Mouse (Mus musculus) layer of hippocampus, adult 11-12 months (tissue): ENCODE data around the gene 4632433K11Rik.
"Not testable (repeated sequence)": the region's sequence is repeated elsewhere in the genome, so short reads cannot be mapped to it uniquely, and the experiment has no call there.

Experiments used
- DNase-seq: peaks from one replicate; pipeline ENCODE4 v3.0.0; 2022; ENCODE audit warnings: low spot score

The 4632433K11Rik gene

DNA sequence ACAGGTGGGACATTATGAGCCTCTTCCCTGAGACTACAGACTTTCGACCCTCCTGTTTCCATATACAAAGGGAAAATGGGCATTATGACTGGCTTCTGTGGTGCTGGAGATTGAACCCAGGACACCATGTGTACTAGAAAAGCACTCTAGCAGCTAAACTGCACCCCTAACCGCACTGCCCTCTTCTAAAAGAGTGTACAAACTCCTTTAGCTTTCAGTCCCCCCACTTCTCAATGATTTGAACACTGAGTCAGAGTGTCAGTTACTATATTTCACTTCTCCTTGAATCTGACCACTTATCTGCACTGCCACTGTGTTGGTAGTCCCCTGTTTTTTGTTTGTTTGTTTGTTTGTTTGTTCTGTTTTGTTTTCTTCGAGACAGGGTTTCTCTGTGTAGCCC, at the start of gene 4632433K11Rik:
Gene 4632433K11Rik (plus strand): TSS at position 301 of the 400 bp plus-strand sequence.
- DNase-seq: no peak

DNA sequence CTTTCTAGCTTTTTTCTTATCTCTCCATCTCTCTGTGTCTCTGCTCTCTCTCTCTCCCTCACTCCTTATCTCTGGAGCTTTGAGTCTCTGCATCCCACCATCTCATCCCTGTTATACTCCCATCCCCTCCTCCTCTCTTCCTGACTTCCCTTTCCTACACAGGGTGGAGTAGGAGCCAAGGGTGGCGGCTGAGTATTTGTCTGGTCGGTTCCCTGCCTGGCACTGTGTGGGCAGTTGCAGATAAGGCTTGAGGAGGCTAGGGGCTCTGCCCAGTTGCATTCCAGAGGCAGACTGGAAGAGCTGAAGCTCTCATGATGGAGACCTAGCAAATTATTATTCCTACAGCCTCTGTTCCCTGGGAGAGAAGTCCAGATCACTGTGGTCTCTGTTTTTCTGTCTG, 45.7 kb upstream of the 4632433K11Rik start:
- DNase-seq: no peak

DNA sequence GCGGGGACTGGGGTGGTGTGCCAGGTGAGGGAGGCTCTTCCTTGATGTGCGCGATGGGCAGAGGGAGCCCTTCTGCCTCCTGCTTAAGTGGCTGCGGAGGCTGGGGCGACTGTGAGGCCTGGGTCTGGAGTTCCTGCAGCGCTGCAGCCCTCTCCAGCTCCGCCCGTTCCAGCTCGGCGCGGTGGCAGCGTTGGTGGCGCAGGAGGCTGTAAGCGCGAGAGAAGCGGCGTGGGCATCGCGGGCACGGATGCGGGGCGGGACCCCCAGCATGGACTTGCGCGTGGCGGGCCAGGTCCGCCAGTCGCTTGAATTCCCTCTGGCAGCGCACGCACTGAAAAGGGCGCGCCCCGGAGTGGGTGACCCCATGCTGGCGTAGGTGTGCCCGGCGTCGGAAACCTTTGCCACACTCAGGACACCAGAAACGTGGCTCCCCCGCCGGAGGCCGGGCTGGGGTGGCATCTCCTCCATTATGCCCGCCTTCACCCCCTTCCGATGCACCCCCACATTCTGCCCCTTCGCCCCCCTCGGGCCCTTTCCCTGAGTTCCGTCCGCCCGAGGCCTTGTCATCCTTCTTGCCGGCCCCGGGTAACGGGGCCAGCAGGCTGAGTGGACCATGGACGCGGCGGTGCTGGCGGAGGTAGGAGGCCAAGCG, 40.4 kb upstream of the 4632433K11Rik start:
- DNase-seq: no peak

DNA sequence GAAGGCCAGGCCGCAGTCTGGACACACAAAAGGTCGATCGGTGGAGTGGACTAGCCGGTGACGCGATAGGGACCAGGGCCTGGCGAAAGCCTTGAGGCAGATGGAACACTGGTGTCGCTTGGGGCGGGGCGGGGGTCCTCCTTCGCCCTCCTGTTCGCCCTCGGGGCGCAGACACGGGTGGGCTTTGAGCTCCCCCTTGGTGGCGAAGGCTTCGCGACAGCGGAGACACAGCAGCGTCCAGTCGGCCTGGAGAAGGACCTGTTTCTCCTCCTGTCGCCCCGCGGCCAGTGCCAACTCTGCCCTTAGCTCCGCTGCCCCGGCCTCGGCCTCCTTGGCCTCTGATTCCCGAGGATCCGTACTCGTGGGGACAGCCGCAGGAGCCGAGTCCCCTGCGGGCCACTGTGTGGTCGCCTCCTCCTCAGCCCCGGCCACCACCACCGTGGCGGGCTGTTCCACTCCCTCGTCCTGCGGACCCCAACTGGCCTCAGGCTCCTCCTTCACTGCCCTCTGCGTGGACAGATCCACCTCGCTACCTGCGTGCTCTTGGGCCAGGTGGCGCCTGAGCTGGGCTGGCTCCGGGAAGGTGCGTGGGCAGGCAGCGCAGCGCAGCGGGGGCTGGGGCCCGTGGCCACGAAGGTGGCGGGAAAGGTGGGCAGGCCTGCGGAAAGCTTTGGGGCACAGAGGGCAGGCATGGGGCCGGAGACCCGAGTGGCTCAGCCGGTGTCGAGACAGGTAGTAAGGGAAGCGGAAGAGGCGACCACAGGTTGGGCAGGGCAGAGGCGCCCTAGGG, 39.7 kb upstream of the 4632433K11Rik start:
- DNase-seq: no peak

DNA sequence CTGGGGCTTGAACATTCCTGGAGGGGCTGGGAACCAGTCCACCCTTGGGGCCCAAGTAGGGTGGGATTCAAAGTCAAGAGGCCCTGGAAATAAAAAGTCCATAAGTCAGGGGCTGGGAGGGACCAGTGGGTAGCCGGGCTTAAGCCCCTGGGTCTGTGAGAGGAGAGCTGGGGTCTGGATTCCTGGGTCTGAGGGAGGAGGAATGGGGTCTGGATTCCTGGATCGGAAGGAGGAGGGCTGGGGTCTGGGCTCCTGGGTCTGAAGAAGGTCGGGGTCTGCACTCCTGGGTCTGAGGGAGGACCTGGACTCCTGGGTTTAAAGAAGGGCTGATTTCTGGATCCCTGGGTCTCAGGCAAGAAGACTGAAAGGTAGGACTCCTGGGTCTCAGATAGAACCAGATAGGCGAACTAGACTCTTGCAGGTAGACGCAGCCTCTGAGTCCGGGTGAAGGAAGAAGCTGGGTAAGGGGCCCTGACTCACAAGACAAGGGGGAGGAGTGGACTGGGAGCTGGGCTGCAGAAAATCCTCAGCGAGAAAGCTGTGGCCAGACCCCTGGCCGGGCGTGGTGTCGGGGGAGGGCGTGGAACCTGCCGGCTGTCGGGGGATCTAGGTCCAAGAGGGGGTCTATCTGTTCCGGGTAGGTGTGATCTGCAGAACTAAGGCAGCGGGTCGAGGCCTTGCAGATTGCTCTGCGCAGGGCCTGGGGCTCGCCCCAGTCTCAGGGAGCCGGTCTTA, 38.5 kb upstream of the 4632433K11Rik start:
- DNase-seq: no peak

DNA sequence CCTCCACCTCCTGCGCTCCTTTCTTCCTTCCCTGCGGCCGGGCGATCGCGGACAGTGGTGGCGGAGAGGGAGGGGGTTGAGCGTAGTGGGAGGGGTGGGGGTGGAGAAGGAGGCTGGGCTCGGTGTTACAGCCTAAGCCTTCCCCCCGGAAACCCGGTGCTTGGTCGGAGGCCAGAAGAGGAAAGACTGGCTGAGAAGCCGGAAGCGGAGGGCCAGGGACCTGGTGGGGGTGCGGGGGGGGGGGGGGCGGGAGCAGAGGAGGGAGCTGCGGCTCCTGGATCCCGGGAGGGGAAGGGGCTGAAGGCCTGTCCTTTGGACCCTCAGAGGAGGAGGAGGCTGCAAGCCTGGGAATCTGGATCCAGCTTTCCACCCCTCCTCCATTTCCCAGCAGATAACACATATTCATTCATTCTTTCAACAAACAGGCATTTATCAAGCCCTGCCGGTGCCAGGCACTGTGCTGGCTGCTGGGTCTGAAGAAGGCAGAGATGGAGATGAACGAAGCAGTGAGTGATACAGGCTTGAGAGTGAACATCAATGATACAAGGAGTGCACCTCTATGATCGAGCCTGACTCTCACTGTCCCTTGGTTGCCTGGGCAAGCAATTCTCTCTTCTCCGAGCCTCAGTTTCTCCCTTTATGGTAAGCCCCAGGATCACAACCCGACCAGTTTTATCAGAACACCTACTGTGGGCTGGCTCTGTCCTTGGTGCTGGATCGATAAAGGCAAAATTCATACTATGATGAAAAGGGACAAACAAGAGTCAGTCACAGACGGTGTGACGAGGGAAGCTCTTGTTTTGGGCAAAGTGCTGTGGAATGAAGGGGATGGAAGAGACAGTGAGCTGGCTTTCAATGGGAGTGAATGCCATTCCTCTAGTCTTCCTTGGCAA, 37.7 kb upstream of the 4632433K11Rik start, which contains the start of gene Zfp579:
Gene Zfp579 (minus strand): TSS at position 156 of the 893 bp plus-strand sequence.
- DNase-seq: peak; percentile 92

DNA sequence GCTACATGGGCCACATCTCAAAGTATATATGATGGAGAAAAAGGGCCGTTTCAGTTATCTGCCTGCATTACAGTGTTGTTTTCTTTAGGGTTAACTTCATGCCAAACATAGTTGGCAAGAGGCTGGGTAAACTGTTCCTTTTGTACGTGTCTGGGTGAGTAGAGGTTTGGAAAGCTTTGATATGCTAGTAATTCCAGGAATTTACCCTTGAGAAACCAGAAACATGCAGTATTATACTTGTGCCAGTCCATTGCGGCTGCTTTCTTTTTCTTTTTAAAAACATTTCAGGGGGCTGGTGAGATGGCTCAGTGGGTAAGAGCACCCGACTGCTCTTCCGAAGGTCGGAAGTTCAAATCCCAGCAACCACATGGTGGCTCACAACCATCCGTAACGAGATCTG, 37.0 kb upstream of the 4632433K11Rik start:
- DNase-seq: no peak

DNA sequence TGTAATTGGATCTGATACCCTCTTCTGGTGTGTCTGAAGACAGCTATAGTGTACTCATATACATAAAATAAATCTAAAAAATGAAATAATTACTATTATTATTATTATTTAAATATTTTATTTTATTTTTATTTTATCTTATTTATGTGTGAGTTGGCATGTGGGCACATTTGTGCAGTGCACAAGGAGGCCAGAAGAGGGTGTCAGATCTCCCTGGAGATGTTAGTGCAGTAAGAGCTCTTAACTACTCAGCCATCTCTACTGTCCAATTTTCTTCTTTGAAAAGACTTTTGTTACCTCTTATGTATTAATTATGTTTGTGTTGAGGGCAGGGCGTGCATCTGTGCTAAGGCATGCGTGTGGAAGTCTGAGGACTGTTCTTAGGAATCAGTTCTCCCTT, 34.0 kb upstream of the 4632433K11Rik start:
- no peak for DNase-seq

DNA sequence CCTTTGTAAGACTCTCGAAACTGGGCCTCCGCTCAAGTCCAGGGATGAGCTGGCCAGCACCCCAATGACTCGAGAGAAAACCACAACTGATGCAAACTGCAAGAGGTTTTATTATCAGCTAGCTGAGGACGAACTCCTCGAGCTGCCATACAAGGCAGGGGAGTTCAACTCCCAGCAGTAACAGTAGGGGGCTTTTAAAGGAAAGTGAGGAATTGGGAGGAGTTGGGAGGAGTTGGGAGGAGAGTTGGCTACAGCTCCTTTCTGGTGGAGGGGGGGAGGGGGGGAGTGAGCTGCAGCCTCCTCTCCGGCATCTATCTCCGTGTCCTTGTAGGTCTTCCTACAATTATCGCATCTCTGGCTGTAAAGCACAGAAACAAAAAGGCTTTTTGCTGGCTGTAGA, 31.0 kb upstream of the 4632433K11Rik start:
- DNase-seq: not testable (repeated sequence)

DNA sequence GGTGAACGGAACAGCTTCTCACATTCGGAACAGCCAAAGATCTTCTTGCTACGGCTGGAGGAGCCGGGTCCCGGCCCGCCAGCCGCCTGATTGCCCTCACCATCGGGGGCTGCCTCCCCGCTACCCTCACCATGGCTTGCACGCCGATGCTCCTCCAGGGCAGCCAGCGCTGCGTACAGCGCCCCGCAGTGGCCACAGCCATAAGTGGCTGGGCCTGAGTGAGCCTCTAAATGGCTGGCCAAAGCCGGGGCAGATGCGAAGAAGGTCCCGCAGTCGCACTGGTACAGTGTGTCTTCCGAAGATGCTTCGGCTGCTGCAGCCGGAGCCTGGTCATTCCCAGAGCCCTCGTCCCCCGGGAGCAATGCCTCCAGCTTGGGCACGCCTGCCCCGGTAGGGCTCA, 25.7 kb upstream of the 4632433K11Rik start:
- DNase-seq: no peak

DNA sequence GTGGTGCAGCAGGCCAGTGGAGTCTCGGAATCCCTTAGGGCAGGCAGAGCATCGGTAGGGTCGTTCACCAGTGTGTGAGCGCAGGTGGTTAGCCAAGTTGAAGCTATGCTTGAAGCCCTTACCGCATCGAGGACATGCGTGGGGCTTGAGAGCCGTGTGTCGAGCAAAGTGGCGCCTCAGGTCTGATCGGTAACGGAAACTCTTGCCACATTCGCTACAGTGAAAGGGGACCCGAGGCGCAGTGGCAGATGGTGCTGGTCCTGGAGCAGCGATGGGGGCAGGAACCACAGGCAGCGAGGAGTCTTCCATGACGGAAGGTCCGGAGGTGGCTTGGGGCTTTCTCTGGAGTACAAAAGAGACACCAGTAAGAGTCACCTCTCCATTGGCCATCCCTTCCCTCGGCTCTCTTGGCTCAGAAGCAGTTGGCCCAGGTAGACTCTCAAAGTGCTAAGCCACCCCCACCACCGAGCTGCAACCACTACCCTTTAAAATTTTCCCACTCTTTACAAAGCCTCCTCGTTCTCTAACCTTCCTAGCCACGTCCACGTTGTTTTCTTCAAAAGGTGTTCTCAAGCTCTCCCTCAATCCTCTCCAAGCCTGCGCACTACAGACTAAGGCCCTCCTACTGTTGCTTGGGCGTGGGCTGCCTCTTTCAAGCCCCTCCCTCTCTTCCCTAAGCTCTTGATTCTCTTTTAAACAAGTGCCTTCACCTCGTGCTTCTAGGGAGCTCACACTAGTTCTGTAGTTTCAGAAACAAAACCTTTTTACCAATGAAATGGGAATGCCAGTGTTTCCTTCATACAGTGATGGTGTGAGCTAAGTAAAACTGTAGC, 21.0 kb upstream of the 4632433K11Rik start:
- peak; percentile 21 for DNase-seq

DNA sequence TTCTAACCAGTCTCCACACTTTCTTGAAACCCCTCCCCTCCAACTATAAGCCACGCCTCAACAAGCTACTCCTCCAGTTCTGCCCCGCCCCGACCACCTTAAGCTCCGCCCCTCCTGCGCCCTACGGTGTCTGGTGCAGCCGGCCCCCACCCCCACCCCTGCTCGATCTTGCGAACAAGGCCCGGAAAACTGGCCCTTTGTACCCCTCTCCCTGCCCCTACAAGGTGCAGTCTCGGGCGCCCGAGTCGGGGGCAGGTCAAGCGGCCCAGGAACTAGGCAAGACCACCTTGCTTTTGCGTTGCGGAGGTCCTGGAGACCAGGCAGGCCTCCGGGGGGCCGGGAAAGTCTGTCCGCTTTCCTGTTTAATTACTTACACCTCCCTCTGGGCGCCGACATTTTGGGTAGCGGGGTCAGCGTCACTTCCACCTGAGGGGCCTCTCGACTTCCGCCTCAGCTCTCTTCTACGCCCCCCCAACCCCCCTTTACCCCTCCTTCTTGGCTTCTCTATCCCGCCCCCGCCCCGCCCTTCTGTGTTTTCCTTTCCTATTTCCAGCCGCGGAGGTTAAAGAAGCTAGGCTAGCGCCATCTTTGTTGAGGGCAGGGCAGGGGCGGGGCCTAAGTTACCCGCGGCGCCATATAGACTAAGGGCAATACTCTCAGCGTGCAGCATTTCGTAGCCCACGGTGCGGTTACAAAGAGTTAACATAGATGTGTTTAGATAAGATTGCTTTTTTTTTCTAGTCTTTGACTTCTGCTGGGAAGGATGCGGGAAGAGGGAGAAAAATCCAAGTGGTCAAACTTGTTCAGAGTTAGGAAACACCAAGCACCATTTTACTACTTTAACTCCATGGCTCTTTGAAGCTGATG, 19.4 kb upstream of the 4632433K11Rik start, which contains the start of the genes Zfp524 and Fiz1:
Gene Zfp524 (plus strand): TSS at position 165 of the 867 bp plus-strand sequence.
Gene Fiz1 (minus strand): TSS at position 447 of the 867 bp plus-strand sequence.
- peak; percentile 98 for DNase-seq

DNA sequence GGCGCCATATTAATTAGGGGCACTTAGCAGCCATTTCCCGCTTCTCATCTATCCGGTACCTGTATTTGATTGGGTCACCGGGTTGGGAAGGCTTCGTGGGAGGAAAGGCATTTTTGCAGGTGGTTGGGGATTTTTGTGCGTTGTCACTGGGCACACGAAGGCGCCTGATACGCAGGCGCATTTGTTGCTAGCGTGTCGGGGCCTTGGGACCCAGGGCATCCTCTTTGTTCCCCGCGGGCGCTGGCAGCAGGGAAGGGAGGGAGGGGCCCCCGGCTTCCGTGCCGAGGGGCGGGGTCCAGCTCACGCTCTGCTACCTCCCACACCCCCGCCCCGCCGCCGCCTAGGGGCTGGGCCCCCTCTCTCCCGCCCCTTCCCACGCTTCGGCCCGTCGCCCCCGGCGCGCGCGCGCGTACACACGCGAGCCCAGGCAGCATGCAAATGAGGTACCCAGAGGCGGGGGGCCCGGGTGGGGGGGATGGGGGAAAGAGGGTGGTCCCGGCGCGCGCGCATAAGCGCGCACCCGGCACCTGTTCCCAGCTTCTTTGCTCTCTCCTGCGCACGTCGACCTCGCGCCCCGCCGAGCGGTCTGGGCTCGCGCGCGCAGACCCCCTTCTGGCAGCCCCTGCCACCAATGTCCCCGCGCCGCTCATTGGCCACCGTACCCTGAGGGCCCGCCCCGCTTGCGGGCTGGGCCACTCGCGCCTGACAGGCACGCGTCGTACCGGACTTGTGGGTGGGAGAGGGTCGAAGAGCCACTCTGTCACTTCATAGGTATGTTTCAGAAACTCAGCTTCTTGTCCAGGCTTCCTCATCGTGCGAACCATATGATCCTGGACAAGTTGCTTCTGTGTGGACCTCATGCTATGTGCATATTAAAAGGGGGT, 18.6 kb upstream of the 4632433K11Rik start, which contains the start of gene Gm44973:
Gene Gm44973 (plus strand): TSS at position 379 of the 884 bp plus-strand sequence.
- DNase-seq: peak; percentile 94

DNA sequence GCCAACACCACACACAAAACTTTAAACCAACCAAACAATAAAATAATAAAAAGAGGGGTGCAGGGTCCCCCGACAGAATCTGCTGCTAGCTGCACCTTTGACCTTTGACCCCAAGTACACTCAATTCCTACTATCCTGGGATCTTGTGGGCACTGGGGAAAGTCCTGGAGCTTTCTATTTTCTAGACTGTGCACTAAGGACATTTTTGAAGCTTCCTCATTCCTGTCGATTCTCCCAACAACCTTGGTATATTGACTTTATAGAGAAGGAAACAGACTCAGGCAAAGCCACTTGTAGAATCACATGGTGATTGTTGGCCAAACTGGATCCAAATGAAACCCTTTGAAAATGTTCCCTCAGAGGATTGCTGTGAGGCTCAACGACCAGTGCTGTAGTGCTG, 17.9 kb upstream of the 4632433K11Rik start:
- DNase-seq: no peak

DNA sequence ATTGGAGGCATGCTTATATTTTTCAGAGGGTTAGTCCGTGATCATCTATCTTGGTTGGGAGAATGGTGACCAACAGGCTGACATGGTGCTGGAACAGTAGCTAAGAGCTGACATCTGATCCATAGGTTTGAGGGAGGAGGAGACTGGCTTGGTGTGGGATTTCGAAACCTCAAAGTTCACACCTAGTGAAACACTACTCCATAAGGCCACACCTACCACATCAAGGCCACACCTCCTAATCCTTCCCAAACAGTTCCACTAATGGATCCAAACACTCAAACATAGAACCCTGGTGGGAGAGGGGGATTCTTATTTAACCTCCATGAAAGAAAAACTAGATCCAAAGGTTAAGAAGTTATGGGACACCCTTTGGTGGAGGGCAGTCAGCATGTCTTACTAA, 17.0 kb upstream of the 4632433K11Rik start:
- DNase-seq: no peak

DNA sequence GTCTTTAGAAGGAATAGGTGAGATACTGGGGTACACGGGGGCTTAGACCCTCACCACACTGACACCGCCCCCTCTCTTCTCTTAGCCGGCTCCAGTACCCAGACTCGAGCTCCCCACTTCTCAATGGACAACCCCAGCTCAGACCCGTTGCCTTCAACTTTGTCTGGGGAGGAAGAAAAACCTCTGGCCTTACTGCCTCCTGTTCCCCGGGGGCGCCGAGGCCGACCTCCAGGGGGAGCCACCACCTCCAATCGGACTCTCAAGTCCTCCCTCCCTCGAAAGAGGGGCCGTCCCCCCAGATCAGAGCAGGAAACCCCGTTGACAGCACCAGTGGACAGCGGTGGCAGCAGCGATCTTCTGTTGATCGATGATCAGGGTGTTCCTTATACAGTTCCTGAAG, 16.6 kb upstream of the 4632433K11Rik start:
- DNase-seq: peak; percentile 41

DNA sequence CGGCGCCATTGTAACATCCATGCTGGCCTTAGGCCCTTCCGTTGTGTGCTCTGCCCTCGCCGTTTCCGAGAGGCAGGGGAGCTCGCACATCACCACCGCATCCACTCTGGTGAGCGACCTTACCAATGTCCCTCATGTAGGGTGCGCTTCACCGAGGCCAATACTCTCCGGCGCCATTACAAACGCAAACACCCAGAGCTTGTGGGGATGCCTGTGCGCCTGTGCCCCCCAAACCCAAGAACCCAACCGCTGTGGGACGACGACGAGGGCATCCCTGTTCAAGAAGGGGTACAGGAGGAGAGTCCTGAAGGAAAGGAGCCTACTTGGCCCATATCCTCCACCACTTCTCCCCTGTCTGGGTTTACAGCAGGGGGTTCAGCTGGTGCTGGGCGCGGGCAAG, 16.0 kb upstream of the 4632433K11Rik start:
- DNase-seq: peak; percentile 14

DNA sequence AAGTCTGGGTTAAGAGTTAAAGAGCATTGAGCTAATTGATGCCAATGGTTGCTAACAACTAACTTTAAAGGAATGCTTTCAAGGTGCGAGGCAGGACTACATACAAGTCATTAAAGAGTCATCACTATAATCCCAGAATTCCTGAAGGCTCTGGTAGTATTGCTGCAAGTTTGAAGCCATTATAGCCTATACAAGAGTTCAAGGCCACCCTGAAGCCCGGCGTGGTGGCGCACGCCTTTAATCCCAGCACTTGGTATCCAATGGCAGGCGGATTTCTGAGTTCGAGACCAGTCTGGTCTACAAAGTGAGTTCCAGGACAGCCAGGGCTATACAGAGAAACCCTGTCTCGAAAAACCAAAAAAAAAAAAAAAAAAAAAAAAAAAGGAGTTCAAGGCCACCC, 14.3 kb upstream of the 4632433K11Rik start:
- not testable (repeated sequence) for DNase-seq
